Comparison of ENCODE assay signal across 7 mouse cellular contexts in genomic region chr7:143473347-143474101, GRCm38 (mm10). TPM values are rescaled to one million over a fixed set of nuclear protein-coding genes. Genes with fewer than 3 reads are reported as not detected.
A peak's percentile ranks its signal among the peaks of the same experiment; 100 is the strongest.
DNase-seq lines count a peak whose midpoint lies in the region; ATAC-seq and TF ChIP-seq lines count a peak whose summit lies in the region.

Gene Slc22a18 (plus strand): TSS chr7:143473736.

- 25% methylated on average over 4 of the region's 4 CpGs for WGBS in heart, embryonic 15.5 days
- WGBS in limb, embryonic 12.5 days = 34% methylated on average over 4 of the region's 4 CpGs

- DNase-seq in retina, postnatal 1 day = no peak
- DNase-seq in spleen, postnatal 14 days (ENCODE audit: low spot score in 2 of 2) = no peak
- DNase-seq in cerebellum, postnatal 36 days = no peak

- TF ChIP-seq POLR2A in bone marrow macrophage, adult 2 months (IDR thresholded peaks at IDR 0.05; ENCODE audit: borderline replicate concordance, low read depth, low read length) = no peak

- H3K9me3 ChIP-seq in heart, embryonic 15.5 days (replicated peaks) = no peaks in the 10 kb centered on the region
- H3K9me3 ChIP-seq in limb, embryonic 12.5 days = no peaks in the 10 kb centered on the region

- peak within 1 kb of the TSS; percentile 44 for H3K4me3 ChIP-seq in bone marrow macrophage, adult 2 months (ENCODE audit: insufficient read depth, low read length)
- no peak within 1 kb of the TSS for H3K4me3 ChIP-seq in heart, embryonic 15.5 days
- no peak within 1 kb of the TSS for H3K4me3 ChIP-seq in limb, embryonic 12.5 days (replicated peaks)

- peaks cover 9% of the 10 kb centered on the region for H3K27me3 ChIP-seq in heart, embryonic 15.5 days
- no peaks in the 10 kb centered on the region; the same call in 1 of the 2 replicates for H3K27me3 ChIP-seq in limb, embryonic 12.5 days

- H3K4me1 ChIP-seq in bone marrow macrophage, adult 2 months (ENCODE audit: control insufficient read depth, insufficient read depth, low read length) = peaks cover 3% of the 10 kb centered on the region; the same call in 1 of the 2 replicates
- H3K4me1 ChIP-seq in heart, embryonic 15.5 days (replicated peaks) = peaks cover 4% of the 10 kb centered on the region
- H3K4me1 ChIP-seq in limb, embryonic 12.5 days (replicated peaks) = 0 out of 2 replicates have a peak, but pooled peaks cover 4% of the 10 kb centered on the region

- no peak within 1 kb of the TSS for H3K27ac ChIP-seq in bone marrow macrophage, adult 2 months (ENCODE audit: insufficient read depth, low read depth, low read length)
- no peak within 1 kb of the TSS for H3K27ac ChIP-seq in heart, embryonic 15.5 days
- H3K27ac ChIP-seq in limb, embryonic 12.5 days = no peak within 1 kb of the TSS

- TF ChIP-seq CTCF in bone marrow macrophage, adult 2 months (IDR thresholded peaks at IDR 0.05; ENCODE audit: low read depth, low read length) = no peak

- H3K9ac ChIP-seq in heart, embryonic 15.5 days = no peak within 1 kb of the TSS
- H3K9ac ChIP-seq in limb, embryonic 12.5 days (replicated peaks) = no peak within 1 kb of the TSS

- H3K36me3 ChIP-seq in heart, embryonic 15.5 days = no peaks in the 10 kb centered on the region
- no peaks in the 10 kb centered on the region for H3K36me3 ChIP-seq in limb, embryonic 12.5 days

- ATAC-seq in heart, embryonic 15.5 days (replicated peaks; ENCODE audit: insufficient number of reproducible peaks, insufficient read depth, low FRiP score, low read depth) = no peak
- ATAC-seq in limb, embryonic 12.5 days (ENCODE audit: insufficient number of reproducible peaks, insufficient read depth, low FRiP score, low TSS enrichment, low read depth) = no peak
- ATAC-seq in megakaryocyte progenitor cell, adult 5-6 weeks (replicated peaks; ENCODE audit: poor library complexity) = peak; percentile 62

- peak within 1 kb of the TSS; percentile 0; the same call in 1 of the 2 replicates for H3K4me2 ChIP-seq in heart, embryonic 15.5 days
- H3K4me2 ChIP-seq in limb, embryonic 12.5 days = 0 out of 2 replicates have a peak within 1 kb of the TSS, but pooled peaks have one; percentile 2

RNA-seq across cellular contexts. Expression of gene Slc22a18, which starts in this region (rescaled TPM):
- polyA plus RNA-seq in bone marrow macrophage, adult 2 months (2012; ENCODE audit: insufficient read depth, insufficient read length, missing spikeins) = 1.6 and 2.4 TPM in 2 replicates
- 0.82 and 1.7 TPM in 2 replicates for polyA plus RNA-seq in heart, embryonic 15.5 days (2015; fragmentation: Nextera tagmentation; extraction: Ambion mirVana)
- 1.3 and 1.4 TPM in 2 replicates for polyA plus RNA-seq in limb, embryonic 12.5 days (2016; fragmentation: Nextera tagmentation; extraction: Ambion mirVana)
- 0.12 and 1.5 TPM in 2 replicates for total RNA-seq in megakaryocyte progenitor cell, adult 5-6 weeks (2015)
- 0.64 TPM in 1 of 2 replicates, not detected in the other for total RNA-seq in megakaryocyte progenitor cell, adult 5-6 weeks (2017)
